Mouse (Mus musculus): ENCODE data around the gene Olfr1299.

Gene Olfr1299

GRCm38 (mm10) chr2:111661119-111661518, at the start of gene Olfr1299:
Olfr1299 (plus strand) TSS chr2:111661419.
- DNase-seq (ENCODE audit: extremely low spot score, low read depth, low spot score), result no peak

- no peak for DNase-seq (ENCODE audit: extremely low spot score, low read depth, low spot score)
These were observed 34.8 kb upstream of the Olfr1299 start, which contains the start of gene Olfr1297 for GRCm38 (mm10) chr2:111626397-111626796. Olfr1297 (minus strand) TSS chr2:111626497.

DNA sequence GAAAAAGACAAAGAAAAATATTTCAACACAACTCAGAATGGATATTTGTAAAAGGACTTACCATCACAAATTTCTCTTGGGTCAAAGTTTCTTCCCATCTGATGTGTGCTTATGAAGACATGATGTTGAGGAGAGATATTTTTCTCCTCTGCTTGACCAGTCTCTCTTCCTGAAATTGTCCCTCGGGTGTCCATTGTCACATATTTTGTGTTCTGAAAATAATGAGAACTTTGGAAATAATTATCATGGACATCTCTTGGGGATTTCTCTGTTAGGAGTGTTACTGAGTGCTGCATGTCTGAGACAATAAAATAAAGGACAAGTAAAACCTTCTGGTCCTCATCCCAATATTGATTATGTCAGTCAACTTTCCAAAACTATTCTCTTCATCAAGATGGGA, 12.1 kb upstream of the Olfr1299 start, which contains the start of gene Olfr1298:
Gene Olfr1298 (minus strand): TSS at position 101 of the 400 bp plus-strand sequence.
- no peak for DNase-seq (ENCODE audit: extremely low spot score, low read depth, low spot score)
